Mouse (Mus musculus) ES-Bruce4 (cell line): ENCODE results near the gene Iqcf6.

Experiments used
- CTCF ChIP-seq: IDR thresholded peaks from one replicate; pipeline ENCODE4 v1.8.1; 2011; ENCODE audit warnings: low read depth, low read length
- EP300 ChIP-seq: IDR thresholded peaks from 2 replicates; pipeline ENCODE4 v1.6.1; 2011; ENCODE audit warnings: low read depth, low read length; ENCODE audit not compliant: insufficient read depth
- POLR2A ChIP-seq: IDR thresholded peaks from one replicate; pipeline ENCODE4 v1.8.1; 2011; ENCODE audit warnings: low read length; ENCODE audit not compliant: insufficient read depth

- no peak for TF ChIP-seq POLR2A
- TF ChIP-seq EP300 = no peak
- no peak for TF ChIP-seq CTCF
Measured at GRCm38 (mm10) chr9:106659935-106660334, 33.6 kb downstream of the Iqcf6 start.
